Mouse (Mus musculus) liver, embryonic 18 days (tissue): ENCODE results near the gene Rex2. TPM values are rescaled to one million over a fixed set of nuclear protein-coding genes. Genes with fewer than 3 reads are reported as not detected.

Experiments used
- polyA plus RNA-seq: library from polyadenylated mRNA; depleted of rRNA; stranded (reverse); fragments of >200 nt; gene quantifications from 2 replicates; pipeline ENCODE4 v1.2.3, GENCODE M21; 2012; rRNA removed

Gene Rex2
- 0.06 TPM in 1 of 2 replicates, not detected in the other for polyA plus RNA-seq

GRCm38 (mm10) chr4:147021550-147021949 is at the start of gene Rex2:
Gene Rex2, plus strand, starts transcription at chr4:147021850.

Other genes with a start within 250 kb of the Rex2 start
- gene Gm21411, start 112.3 kb upstream of the Rex2 start, polyA plus RNA-seq, result not detected in 2 replicates
- gene Zfp989, start 49.9 kb upstream of the Rex2 start, polyA plus RNA-seq, result 0.01 TPM in 1 of 2 replicates, not detected in the other
- 1.3 and 1.4 TPM in 2 replicates for gene Zfp991, start 110.2 kb downstream of the Rex2 start, polyA plus RNA-seq